Mouse (Mus musculus): ENCODE measurements at regions not wholly inside any gene's neighbourhood (a gene's known extent, or its start where the extent isn't known, plus 50 kb on each side); places are given as distances from the start of the nearest gene placed in this dataset.

- TF ChIP-seq POLR2AphosphoS2 (IDR thresholded peaks at IDR 0.05; ENCODE audit: insufficient read length, low read depth) (no peak), SRF (IDR thresholded peaks at IDR 0.05; ENCODE audit: control insufficient read depth, insufficient read length, low read depth) (no peak), TCF12 (IDR thresholded peaks at IDR 0.05; ENCODE audit: insufficient read depth, poor library complexity, severe bottlenecking) (no peak)
- H3K27me3 ChIP-seq (ENCODE audit: control insufficient read depth, insufficient read depth, insufficient read length): no peaks in the 10 kb centered on the region
- no peak overlapping the region for H3K4me3 ChIP-seq
- H3ac ChIP-seq (ENCODE audit: control insufficient read depth, insufficient read length): no peak overlapping the region
- no peaks in the 10 kb centered on the region for H3K36me3 ChIP-seq (ENCODE audit: control insufficient read depth, insufficient read depth)
- no peaks in the 10 kb centered on the region for H3K79me2 ChIP-seq (ENCODE audit: control insufficient read depth, insufficient read depth)
- H3K4me2 ChIP-seq (ENCODE audit: low read depth): no peak overlapping the region
Observed at GRCm38 (mm10) chr4:25464792-25465590, 183.4 kb upstream of the Ufl1 start.

GRCm38 (mm10) chr4:25464069-25464468 is 182.4 kb upstream of the Ufl1 start:
- H3K27me3 ChIP-seq (ENCODE audit: control insufficient read depth, insufficient read depth, insufficient read length): no peaks in the 10 kb centered on the region
- TF ChIP-seq TCF12 (IDR thresholded peaks at IDR 0.05; ENCODE audit: insufficient read depth, poor library complexity, severe bottlenecking) (no peak), POLR2A (IDR thresholded peaks at IDR 0.05; ENCODE audit: insufficient read length, low read depth) (no peak), POLR2AphosphoS2 (IDR thresholded peaks at IDR 0.05; ENCODE audit: insufficient read length, low read depth) (no peak), TCF3 (IDR thresholded peaks at IDR 0.05; ENCODE audit: insufficient read length, low read depth) (no peak), MYOD1 (IDR thresholded peaks at IDR 0.05; ENCODE audit: control insufficient read depth in 1 of 3, insufficient read length in 2 of 3, low read depth in 2 of 3) (no peak), SRF (IDR thresholded peaks at IDR 0.05; ENCODE audit: control insufficient read depth, insufficient read length, low read depth) (no peak), MYOG (IDR thresholded peaks at IDR 0.05; ENCODE audit: control insufficient read depth in 1 of 3, insufficient read depth in 1 of 3, insufficient read length in 2 of 3, low read depth in 2 of 3) (no peak), CEBPB (IDR thresholded peaks at IDR 0.05; ENCODE audit: insufficient read depth, poor library complexity, severe bottlenecking) (no peak), E2F4 (IDR thresholded peaks at IDR 0.05; ENCODE audit: insufficient read depth) (no peak), REST (IDR thresholded peaks at IDR 0.05; ENCODE audit: insufficient read depth, insufficient read length) (no peak), USF1 (IDR thresholded peaks at IDR 0.05; ENCODE audit: low read depth) (no peak), MAX (IDR thresholded peaks at IDR 0.05; ENCODE audit: low read depth) (no peak)
- no peak overlapping the region for H3K4me2 ChIP-seq (ENCODE audit: low read depth)
- H3ac ChIP-seq (ENCODE audit: control insufficient read depth, insufficient read length): no peak overlapping the region
- no peaks in the 10 kb centered on the region for H3K36me3 ChIP-seq (ENCODE audit: control insufficient read depth, insufficient read depth)
- no peaks in the 10 kb centered on the region for H3K79me2 ChIP-seq (ENCODE audit: control insufficient read depth, insufficient read depth)
- no peak overlapping the region for H3K4me3 ChIP-seq

GRCm38 (mm10) chr4:25460127-25460526 is 178.5 kb upstream of the Ufl1 start:
- Histone ChIP-seq H3K4me2 (ENCODE audit: low read depth) (no peak overlapping the region), H3K4me3 (no peak overlapping the region), H3K79me2 (ENCODE audit: control insufficient read depth, insufficient read depth) (no peaks in the 10 kb centered on the region), H3K27me3 (ENCODE audit: control insufficient read depth, insufficient read depth, insufficient read length) (no peaks in the 10 kb centered on the region), H3ac (ENCODE audit: control insufficient read depth, insufficient read length) (no peak overlapping the region), H3K36me3 (ENCODE audit: control insufficient read depth, insufficient read depth) (no peaks in the 10 kb centered on the region)
- TF ChIP-seq USF1 (IDR thresholded peaks at IDR 0.05; ENCODE audit: low read depth) (no peak), TCF12 (IDR thresholded peaks at IDR 0.05; ENCODE audit: insufficient read depth, poor library complexity, severe bottlenecking) (no peak), SRF (IDR thresholded peaks at IDR 0.05; ENCODE audit: control insufficient read depth, insufficient read length, low read depth) (no peak), MAX (IDR thresholded peaks at IDR 0.05; ENCODE audit: low read depth) (no peak), TCF3 (IDR thresholded peaks at IDR 0.05; ENCODE audit: insufficient read length, low read depth) (no peak), MYOD1 (IDR thresholded peaks at IDR 0.05; ENCODE audit: control insufficient read depth in 1 of 3, insufficient read length in 2 of 3, low read depth in 2 of 3) (no peak), MYOG (IDR thresholded peaks at IDR 0.05; ENCODE audit: control insufficient read depth in 1 of 3, insufficient read depth in 1 of 3, insufficient read length in 2 of 3, low read depth in 2 of 3) (no peak), REST (IDR thresholded peaks at IDR 0.05; ENCODE audit: insufficient read depth, insufficient read length) (no peak), E2F4 (IDR thresholded peaks at IDR 0.05; ENCODE audit: insufficient read depth) (no peak), POLR2AphosphoS2 (IDR thresholded peaks at IDR 0.05; ENCODE audit: insufficient read length, low read depth) (no peak), CEBPB (IDR thresholded peaks at IDR 0.05; ENCODE audit: insufficient read depth, poor library complexity, severe bottlenecking) (no peak), POLR2A (IDR thresholded peaks at IDR 0.05; ENCODE audit: insufficient read length, low read depth) (no peak)

GRCm38 (mm10) chr4:25454752-25455151 is 173.1 kb upstream of the Ufl1 start:
- H3K27me3 ChIP-seq (ENCODE audit: control insufficient read depth, insufficient read depth, insufficient read length): no peaks in the 10 kb centered on the region
- no peak overlapping the region for H3K4me2 ChIP-seq (ENCODE audit: low read depth)
- no peaks in the 10 kb centered on the region for H3K79me2 ChIP-seq (ENCODE audit: control insufficient read depth, insufficient read depth)
- H3K4me3 ChIP-seq: no peak overlapping the region
- no peak for TF ChIP-seq USF1 (IDR thresholded peaks at IDR 0.05; ENCODE audit: low read depth)
- no peak for TF ChIP-seq REST (IDR thresholded peaks at IDR 0.05; ENCODE audit: insufficient read depth, insufficient read length)
- no peak for TF ChIP-seq CEBPB (IDR thresholded peaks at IDR 0.05; ENCODE audit: insufficient read depth, poor library complexity, severe bottlenecking)
- TF ChIP-seq MAX (IDR thresholded peaks at IDR 0.05; ENCODE audit: low read depth): no peak
- no peak for TF ChIP-seq E2F4 (IDR thresholded peaks at IDR 0.05; ENCODE audit: insufficient read depth)
- TF ChIP-seq MYOD1 (IDR thresholded peaks at IDR 0.05; ENCODE audit: control insufficient read depth in 1 of 3, insufficient read length in 2 of 3, low read depth in 2 of 3): no peak
- TF ChIP-seq POLR2A (IDR thresholded peaks at IDR 0.05; ENCODE audit: insufficient read length, low read depth): no peak
- TF ChIP-seq SRF (IDR thresholded peaks at IDR 0.05; ENCODE audit: control insufficient read depth, insufficient read length, low read depth): no peak
- no peaks in the 10 kb centered on the region for H3K36me3 ChIP-seq (ENCODE audit: control insufficient read depth, insufficient read depth)
- no peak overlapping the region for H3ac ChIP-seq (ENCODE audit: control insufficient read depth, insufficient read length)

Measured in myocyte (in vitro differentiated cells).